Mouse (Mus musculus) fibroblast of lung, adult 2 months (primary cell): ENCODE results near the gene Rarb.
"Not testable (repeated sequence)": the region's sequence is repeated elsewhere in the genome, so short reads cannot be mapped to it uniquely, and the experiment has no call there.

Experiments used
- DNase-seq: peaks from one replicate; pipeline ENCODE4 v3.0.0-alpha.2; 2011; ENCODE audit warnings: low read depth

Gene Rarb

DNA sequence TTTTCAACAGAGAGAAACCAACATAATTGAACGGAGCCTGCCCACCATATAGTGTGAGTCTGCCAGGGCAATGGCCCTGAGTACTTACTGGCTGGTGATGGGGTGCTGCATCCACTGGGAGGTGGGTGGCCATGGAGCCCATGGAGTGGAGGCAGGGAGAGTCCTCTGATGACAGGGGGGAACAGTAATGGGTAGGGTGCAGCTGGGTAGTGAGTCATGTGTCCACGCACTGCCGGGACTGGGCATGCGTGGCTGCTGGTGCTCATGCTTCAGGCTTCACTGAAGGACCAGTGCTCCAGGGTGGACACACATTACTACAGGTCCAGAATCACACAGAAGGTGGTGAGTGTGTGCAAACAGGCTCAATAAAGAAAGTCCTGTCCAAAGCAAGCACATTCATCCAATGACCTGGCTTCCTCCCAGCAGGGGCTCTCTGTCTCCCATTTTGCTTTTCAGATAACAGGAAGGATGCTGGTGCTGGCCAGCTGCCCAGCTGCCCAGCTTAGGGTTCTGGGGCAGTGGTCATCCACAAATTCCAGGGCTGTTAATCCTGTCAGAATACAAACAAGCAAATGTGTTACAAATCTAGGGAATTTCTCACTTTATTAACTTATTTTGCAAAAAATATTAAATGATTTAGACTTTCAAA lies at the start of gene Rarb:
TSS of gene Rarb (minus strand) at position 555 of the 649 bp plus-strand sequence.
- no peak for DNase-seq

DNA sequence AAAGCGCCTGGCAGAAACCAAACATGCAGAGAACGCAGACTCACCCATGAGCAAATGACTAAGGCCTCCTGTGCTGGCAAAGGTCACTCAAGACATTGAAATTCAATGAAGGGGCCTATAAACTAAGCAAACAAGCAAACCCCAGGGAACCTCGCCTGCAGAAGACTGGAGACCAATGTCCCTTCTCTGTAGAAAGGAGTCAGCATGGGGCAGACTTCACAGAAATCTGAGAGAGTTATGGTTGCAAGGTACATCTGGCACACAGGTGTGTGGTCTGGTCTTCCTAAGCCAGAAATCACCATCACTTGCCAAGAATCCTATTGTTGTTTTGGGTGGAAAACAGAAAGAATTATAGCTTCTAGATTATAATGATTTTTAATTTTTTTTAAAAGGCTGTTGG lies 23.1 kb upstream of the Rarb start:
- DNase-seq, result no peak

DNA sequence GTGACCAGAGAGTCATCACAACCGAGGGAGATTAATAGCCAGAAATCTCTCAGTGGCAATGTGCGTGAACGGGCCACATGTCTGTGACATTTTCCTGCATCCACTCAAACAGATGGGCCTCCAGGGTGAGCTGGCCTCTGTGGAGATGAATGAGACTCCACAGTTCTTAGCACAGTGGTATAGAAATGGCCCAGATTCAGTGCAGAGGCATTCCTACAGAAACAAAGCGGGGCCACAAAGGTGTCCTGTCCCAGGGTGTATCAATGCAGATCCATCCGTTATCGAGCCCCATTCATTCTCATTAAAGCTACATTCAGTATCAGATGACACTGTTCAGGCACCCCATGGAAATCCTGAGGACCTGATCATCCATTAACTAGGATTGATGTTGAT lies 22.6 kb upstream of the Rarb start:
- no peak for DNase-seq

DNA sequence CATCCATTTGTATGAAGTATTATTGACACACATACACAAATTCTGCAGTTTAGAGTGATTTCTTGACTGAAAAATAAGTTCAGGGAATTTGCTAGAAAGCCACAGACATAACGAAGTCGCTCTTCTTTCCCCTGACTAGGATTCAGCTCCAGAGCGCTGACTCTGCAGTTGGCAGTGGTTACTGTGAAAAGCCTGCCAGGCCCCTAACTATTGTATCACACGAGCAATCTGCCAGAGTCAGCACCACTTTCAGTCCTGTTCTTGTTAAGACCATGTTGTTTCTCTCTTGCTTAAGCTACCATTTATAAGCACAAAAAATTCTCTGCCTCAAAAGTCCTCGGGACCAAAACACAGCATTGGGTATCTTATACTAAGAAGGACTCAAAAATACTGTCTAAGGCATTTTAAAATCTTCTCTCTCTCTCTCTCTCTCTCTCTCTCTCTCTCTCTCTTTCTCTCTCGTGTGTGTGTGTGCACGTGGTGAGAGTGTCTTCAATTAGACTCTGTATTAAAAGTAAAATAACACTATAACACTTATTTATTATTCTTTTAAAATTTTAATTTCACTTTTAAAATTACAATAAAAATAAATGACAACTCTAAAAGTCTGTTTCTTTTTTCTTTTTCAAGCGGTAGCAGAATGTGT lies 22.1 kb upstream of the Rarb start:
- peak; percentile 76 for DNase-seq

DNA sequence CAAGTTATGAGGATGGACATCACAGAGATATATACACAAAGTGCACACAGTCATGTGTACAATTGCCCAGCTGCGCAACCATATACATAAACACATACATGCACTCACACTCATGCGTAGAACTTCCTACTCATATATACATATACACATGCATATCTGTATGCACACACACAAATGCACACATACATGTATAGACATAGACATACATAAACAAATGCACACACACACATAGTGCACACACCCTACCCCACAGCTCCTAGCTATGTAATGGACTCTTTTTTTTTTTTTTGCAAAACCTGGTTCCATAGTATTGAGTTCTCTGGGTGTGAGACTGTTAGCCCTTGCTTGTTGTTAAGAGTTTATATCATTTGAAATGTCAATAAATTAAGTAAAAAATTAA lies 21.2 kb upstream of the Rarb start:
- no peak for DNase-seq

DNA sequence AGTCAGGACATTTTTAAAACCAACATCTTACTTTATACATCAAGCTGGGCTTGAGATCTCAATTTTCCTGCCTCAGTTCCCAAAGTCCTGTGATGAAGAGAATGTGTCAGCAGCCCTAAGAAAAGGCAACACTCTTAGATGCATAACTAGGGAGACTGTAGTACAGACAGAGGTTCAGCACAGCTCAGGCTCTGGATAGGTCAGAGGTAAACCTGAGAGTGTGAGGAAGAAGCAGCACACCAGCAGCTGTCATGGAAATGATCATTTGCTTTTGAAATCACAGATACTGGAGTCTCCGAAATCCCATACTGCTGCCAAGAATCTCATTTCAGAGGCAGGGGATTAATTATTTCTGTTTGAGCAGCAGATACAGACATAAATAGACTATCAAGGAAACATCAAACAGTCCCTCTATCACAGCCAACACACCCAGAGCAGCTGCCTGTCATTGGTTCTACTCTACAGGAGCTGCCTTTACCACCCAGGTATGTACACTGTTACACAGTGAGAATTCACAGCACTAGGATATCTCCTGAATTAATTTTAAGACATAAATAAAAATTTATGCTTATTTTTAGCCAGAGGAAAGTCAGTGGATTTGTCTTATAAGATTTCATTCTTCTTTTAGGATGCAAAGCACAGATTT lies 3.7 kb downstream of the Rarb start:
- DNase-seq, result no peak

DNA sequence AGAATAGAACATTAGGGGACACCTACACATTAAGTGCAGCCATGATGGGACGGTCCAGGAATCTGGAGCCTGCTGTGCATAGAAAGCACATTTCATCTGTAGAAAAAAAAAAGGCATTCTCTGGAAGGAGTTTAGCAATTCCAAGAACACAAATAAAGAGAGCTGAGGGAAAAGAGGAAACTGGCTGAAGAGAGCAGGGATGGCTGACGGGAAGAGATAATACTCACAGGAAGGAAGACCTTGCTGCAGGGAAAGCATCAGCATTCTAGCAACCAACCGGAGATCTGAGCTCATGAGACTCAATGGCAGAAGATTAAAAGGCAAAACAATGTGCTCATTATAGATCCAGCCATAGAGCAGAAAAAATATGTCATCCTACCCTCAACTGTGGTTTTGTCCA lies 12.8 kb downstream of the Rarb start:
- DNase-seq, result no peak

DNA sequence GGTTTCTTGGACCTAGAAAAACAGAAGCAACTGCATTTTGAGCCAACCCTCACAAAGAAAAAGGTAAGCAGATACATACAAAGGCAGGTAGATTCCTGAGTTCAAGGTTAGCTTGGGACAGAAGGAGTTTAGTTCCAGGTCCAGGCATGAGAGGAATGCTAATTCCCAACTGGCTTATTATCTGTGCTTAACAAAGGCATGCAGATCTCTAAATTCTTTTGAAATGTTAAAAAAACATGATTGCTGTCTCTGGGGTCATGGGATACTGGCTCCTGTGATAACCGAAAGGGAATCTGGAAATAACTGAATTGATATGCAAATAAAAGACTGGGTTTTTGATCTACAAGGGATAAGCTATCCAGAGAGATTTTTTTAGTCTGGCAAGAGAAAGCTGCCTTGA lies 28.8 kb downstream of the Rarb start:
- DNase-seq, result no peak

DNA sequence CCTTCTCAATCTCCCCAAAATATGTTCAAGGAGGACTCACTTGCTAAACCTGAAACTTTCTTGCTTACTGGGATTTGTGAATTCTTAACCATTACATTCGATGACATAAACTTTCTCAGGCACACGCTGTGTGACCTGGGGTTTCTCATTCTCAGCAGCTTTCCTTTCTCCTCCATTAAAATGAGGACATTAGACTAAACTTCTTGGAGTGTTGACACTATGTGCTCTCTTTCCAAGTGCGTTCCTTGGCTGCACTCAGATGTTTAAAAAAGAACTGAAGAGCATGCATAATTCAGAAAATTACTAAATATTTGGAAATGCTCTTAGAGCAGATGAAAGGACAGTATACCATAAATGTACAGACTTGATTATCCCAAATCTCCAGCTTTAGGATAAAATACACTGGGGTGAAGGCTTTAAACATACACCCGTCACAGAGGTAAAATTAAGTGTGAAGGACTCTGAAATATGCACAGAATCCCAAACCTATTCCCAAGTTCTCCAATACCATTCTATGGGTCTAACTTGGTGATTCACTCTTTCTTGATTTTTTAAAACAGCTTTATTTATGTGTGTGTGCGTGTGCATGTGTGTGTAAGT lies 36.9 kb downstream of the Rarb start:
- DNase-seq, result no peak

DNA sequence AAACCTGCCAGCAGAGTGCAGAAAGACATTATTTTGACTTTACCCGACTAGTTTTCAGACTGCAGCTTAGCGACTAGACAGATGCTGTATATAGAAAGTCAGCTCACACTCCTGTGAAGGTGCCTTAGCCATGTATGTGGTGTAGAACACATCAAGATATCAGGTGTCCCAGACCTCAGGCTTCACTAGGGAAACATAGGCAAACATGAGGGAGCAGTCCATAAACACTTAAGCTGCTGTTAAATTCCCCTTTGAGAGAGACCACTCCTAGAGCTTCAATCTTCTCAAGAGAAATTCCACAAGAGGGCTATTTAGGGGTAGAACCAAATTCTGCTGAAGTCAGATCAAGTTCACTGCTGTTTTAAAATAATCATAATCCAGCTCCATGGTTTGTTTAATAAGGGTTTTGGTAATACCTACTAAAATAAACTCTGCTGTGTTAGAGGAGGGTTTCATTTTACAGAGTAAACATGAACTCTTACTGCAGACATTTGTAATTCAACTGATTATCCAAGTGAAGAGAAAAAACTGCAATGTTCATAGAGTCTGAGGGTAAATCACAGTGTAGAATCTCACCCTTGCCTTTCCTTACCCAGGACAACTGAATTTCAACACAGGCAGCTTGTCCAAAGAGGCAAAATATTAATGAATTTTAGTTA lies 42.1 kb downstream of the Rarb start:
- DNase-seq, result no peak

DNA sequence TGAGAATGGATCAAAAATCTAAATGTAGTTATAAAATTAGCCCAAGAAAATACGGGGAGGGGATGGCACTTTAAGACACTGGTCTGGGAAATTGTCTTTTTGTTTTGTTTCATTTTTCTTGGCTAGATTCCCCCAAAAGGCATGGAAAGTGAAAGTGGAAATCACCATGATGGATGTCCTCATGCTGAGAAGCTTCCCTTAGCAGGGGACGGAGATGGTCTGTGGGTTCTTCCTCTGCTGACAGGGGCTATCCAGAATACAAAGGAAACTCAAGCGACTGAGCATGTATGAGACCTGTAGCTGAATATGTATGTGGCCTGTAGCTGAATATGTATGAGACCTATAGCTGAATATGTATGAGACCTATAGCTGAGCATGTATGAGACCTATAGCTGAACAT lies 46.0 kb downstream of the Rarb start:
- DNase-seq, result no peak

DNA sequence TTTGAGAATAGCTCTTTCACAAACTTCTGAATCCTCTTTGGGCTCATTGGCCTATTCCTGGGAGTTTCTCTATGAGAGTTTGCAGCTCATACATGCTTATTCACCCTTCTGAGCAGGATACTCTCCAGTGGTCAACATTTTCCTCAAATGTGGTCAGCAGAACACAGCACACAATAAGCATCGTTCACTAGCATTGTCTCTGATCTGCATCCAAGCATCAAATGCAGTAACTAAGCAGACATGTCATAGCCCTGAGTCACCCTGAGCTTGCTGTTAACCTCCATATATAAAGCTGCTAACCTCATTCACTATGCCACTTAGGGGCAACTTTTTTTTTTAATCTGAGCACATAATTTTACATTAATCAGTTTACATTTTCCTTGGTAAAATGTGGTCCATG lies 53.1 kb downstream of the Rarb start:
- no peak for DNase-seq

DNA sequence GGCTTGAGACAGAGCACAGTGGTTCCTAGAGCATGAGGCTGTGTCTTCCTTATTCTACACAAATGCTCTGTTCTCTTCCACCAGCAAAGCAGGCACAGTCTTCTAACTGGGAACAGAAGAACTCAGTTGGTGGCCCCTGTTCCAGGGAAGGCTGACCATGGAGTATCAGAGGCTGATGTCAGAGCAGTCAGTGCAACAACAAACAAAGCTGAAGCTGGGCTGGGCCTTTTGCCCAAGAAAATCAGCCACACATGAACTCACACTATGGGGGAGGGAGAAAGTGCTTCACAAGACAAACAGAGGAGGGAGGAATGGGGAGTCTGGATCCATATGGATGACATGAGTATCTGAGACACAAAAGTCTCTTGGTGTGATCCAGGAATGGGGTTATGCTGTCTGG lies 56.2 kb downstream of the Rarb start:
- no peak for DNase-seq

DNA sequence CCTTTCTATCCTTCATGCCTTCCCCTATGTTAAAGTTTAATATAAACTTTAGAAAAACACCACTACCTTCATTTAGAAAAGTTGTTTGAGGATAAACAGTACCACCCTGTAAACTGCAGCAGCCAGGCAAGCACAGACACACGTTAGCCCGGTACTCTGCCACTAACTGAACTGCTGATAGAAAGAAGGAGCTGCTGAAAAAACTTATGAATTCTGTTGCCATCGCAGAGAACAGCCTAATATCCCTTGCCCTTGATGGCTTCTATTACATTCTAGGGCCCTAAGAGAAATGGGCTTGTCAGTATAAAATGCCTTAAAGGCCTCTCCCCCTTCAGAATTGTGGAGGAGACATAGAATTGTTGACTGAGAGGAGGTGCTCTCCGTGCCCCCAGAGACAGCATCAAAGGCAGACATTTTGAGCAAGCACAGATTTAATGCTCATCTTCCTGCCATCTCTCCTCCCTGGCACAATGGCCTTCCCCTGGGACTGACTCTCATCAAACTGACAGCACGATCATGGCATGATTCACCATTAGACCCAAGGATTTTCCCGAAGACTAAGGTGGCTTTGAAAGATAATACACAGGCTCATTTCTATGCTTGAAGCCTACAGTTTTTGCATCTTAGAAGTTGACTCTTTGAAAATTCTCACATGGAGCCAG lies 60.1 kb downstream of the Rarb start:
- no peak for DNase-seq

DNA sequence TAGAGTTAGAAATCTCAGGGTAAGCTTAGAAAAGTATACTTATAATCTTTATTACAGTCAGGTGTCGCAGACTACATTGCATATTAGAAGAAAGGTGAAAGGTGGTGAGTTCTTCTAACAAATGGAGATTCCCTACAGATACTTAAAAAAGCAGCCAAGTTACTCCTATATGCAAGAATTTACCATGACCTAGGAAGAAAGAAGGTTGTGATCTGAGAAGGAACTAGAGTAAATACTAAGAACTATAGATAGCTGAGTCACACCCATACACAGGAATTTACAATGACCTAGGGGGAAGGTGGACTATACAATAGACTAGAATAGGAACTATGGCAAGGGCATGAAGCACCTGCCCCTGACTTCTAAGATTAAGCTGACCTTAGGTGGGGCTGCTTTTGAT lies 63.4 kb downstream of the Rarb start:
- not testable (repeated sequence) for DNase-seq

DNA sequence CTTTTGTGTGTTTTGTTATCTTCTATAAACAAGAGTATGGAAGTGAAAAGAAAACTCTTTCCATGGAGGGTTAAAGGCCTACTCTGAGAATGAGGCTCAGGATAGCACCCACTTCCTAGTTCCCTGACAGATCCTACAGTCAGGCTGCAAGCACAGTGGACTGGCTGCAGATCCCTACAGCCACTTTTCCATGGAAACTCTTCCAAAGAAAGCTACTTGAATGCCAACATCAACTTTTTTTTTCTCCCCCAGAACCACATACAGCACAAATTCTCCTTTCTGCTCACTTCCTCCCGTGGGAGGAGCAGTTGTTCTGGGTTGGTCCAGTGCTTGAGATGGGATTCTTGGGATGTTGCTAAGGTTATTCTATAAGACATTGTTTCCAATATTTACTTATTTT lies 66.3 kb downstream of the Rarb start:
- peak; percentile 58 for DNase-seq

DNA sequence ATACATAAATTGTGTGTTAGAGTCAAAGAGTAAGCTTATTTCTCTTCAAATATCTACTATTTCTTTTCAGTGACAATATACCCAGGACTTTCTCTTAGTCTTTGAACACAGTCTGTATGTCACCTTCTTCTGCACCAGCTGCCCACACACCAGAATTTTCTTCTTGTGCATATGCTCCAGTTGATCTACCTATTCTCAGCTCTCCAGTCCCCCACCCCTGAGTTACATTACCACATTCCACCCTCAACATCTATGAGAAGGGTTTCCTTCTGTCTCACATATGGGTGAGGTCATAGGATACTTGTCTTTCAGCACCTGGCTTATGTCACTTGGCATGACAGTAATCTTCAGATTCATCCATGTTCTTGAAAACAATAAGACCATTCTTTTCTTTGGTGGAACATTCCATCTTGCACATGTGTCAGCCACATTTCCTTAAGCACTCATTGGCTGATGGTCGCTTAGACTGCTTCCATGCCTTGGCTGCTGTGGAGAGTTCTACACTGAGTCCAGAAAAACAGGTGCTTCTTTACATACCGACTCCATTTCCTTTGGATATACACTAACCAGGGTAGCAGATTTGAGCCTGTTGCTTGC lies 71.9 kb downstream of the Rarb start:
- no peak for DNase-seq

DNA sequence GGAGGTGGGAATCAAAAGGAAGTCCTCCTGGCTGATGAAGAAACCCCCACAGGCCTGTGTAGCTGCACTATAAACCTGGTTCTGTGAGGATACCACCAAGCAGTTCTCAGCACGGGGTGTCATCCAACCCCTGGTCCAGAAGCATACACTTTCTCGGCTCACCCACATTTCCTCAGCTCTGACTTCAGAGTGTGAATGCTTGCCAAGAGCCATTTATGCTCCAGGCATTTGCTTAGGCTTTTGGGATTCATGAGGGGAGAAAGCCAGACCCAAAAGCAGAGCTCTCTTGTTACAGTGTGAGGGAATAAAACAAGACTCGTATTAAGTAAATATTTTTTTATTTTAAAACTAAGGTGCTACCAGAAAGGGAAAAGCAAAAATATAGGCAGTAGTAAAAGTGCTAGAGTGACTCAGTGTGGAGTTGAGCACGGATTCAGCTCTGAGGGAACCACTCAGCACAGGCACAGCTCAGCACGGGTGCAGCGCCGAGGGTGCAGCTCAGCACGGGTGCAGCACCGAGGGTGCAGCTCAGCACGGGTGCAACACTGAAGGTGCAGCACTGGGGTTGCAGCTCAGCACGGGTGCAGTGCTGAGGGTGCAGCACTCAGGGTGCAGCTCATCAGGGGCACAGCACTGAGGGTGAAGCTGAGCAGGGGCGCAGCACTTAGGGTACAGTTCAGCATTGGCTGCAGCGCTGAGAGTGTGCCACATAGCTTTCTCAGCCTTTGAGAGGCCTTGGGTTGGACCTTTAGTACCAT lies 77.8 kb downstream of the Rarb start:
- DNase-seq, result no peak

DNA sequence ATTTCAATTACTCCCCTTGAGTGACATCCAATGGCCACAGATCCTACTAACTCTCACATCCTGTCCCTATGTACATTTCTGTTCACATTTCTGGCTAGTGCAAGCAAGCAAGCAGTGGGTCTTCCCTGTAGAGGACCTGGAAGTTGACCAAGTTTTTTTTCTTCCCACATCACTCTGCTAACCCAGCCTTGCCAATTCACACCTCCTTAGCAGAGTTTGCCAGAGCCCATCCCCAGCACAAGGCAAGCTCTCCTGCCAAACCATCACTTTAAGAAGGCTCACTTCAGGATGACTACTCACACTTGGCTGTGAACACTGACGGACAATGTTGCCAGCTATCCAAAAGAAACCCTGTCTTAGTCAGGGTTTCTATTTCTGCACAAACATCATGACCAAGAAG lies 80.4 kb downstream of the Rarb start:
- DNase-seq, result peak; percentile 33

DNA sequence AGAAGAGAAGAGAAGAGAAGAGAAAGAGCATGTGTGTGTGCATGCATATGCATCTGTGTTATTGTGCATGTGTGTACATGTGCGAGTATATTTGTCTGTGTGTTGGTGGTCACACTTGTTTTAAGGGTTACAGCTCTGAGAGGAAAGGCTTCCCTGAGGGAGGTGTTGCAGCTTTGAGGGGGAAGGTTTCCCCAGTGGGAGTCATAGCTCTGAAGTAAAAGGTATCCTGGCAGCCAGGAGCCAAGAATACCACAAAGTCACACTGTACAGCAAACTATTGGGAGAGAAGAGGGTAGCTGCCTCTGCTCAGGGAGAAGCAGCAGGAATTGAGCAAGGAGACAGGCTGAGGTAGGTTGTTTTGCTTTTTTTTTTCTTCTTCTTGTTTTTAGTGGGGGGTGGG lies 81.2 kb downstream of the Rarb start:
- DNase-seq, result no peak
